Mouse (Mus musculus) intestine, postnatal 0 days (tissue): ENCODE measurements at regions not wholly inside any gene's neighbourhood (a gene's known extent, or its start where the extent isn't known, plus 50 kb on each side); places are given as distances from the start of the nearest gene placed in this dataset.

Experiments used
- ATAC-seq: fragments of 200-750 bp; cut with Nextera tagmentation; 2 replicates; pipeline ENCODE4 v1.8.0; 2017; ENCODE audit warnings: mild to moderate bottlenecking, moderate TSS enrichment, moderate library complexity
- H3K27ac ChIP-seq: fragments of 300-500 bp; sonication (generic); 2 replicates; pipeline ENCODE4 v1.5.1; 2014; ENCODE audit warnings: mild to moderate bottlenecking, low read depth, low read length, moderate library complexity
- H3K27me3 ChIP-seq: fragments of 300-500 bp; sonication (generic); replicated peaks from 2 replicates; pipeline ENCODE4 v1.6.1; 2014; ENCODE audit warnings: low read length, mixed read lengths; ENCODE audit not compliant: control insufficient read depth, insufficient read depth
- H3K36me3 ChIP-seq: fragments of 300-500 bp; sonication (generic); 2 replicates; pipeline ENCODE4 v1.6.1; 2014; ENCODE audit warnings: mild to moderate bottlenecking, moderate library complexity; ENCODE audit not compliant: control insufficient read depth, insufficient read depth
- H3K4me1 ChIP-seq: fragments of 300-500 bp; sonication (generic); replicated peaks from 2 replicates; pipeline ENCODE4 v1.6.1; 2014; ENCODE audit warnings: antibody characterized with exemption, low read length, mixed read lengths; ENCODE audit not compliant: control insufficient read depth, insufficient read depth
- H3K4me2 ChIP-seq: fragments of 300-500 bp; sonication (generic); replicated peaks from 2 replicates; pipeline ENCODE4 v1.6.1; 2014; ENCODE audit warnings: low read depth, mild to moderate bottlenecking, moderate library complexity
- H3K4me3 ChIP-seq: fragments of 300-500 bp; sonication (generic); 2 replicates; pipeline ENCODE4 v1.5.1; 2014; ENCODE audit warnings: low read depth, low read length
- H3K9ac ChIP-seq: fragments of 300-500 bp; sonication (generic); 2 replicates; pipeline ENCODE4 v1.6.1; 2014; ENCODE audit warnings: mild to moderate bottlenecking, low read depth, low read length
- H3K9me3 ChIP-seq: fragments of 300-500 bp; sonication (generic); 2 replicates; pipeline ENCODE4 v1.6.1; 2016; ENCODE audit warnings: mixed run types; ENCODE audit not compliant: control insufficient read depth
- CTCF ChIP-seq: sonication (generic); IDR thresholded peaks from 2 replicates; pipeline ENCODE4 v1.5.1; 2016; ENCODE audit warnings: low read depth, mild to moderate bottlenecking, control low read depth, antibody characterized with exemption, moderate library complexity
- WGBS: fragments of 180-500 bp; shearing (Covaris S2); extraction: QIAGEN DNeasy Blood & Tissue Kit; methylation state at CpG from one replicate; pipeline ENCODE4 v1.1.7; 2014; 5-methylcytosine and 5-hydroxymethylcytosine counted together

DNA sequence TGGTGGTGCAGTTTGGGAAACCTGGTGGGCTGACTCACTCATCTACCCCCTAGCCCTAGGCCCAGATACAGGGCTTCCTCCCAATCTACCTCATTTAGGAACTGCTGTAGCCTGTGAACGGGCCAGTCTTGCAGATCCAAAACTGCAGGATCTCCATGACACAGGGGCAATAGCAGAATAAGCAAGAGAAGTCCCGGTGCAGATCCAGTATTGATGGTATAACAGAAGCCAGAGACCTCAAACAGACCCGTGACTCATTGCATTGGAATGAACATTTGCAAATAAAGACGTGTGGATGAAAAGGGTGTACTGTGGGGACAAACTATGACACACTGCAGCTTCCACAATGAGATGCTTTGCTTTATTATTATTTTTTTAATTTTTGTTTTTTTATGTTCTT is 106.6 kb upstream of the Ptbp2 start:
- ATAC-seq, result no peak

DNA sequence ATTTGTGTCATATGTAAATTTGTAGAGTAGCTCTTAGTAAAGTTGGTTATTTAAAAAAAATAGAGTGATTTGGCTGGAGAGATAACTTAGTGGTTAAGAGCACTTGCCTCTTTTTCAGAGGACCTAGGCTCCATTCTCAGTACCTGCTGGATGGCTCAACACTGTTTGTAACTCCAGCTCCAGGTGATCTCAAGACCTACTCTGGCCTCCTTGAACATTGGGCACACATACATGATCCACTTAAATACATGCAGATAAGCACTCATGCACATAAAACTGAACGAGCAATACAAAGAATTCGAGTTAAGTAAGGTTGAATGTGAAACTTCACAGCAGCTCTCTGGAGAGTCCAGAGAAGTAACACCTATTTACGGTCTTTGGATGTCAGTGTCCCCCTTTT is 104.2 kb upstream of the Ptbp2 start:
- Histone ChIP-seq H3K4me3 (no peak overlapping the region), H3K9me3 (peaks cover 7% of the 10 kb centered on the region; the same call in 1 of the 2 replicates), H3K9ac (no peak overlapping the region)

More for the DNA sequence above, 106.6 kb upstream of the Ptbp2 start:
- H3K4me2 ChIP-seq, result no peak overlapping the region
- H3K36me3 ChIP-seq, result no peaks in the 10 kb centered on the region
- no peak overlapping the region for H3K27ac ChIP-seq
- 29% methylated on average over 4 of the region's 4 CpGs for WGBS
- H3K9me3 ChIP-seq, result peaks cover 7% of the 10 kb centered on the region; the same call in 1 of the 2 replicates
- H3K4me3 ChIP-seq, result no peak overlapping the region
- H3K9ac ChIP-seq, result no peak overlapping the region
- TF ChIP-seq CTCF, result no peak
- H3K27me3 ChIP-seq, result no peaks in the 10 kb centered on the region
- H3K4me1 ChIP-seq, result no peaks in the 10 kb centered on the region

DNA sequence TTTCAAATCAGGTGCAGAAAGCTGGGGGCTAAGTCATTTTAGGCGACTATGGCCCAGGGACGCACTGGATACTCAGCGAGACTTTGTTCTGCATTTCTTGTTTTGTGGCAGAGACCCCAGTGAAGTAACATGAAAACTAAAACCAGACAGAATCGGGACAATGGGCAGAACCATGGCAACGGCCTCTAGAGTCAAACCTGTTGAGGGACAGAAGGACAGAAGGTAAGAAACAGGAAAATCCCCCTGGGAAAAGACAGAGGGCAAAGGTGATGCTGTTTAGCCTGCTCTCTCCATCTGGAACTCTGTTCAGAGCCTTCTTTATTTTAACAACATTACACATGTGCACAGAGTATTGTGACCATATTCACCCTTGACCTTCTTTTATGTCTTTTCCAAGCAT is 92.1 kb upstream of the Ptbp2 start:
- no peaks in the 10 kb centered on the region for H3K9me3 ChIP-seq

More for the DNA sequence above, 104.2 kb upstream of the Ptbp2 start:
- H3K36me3 ChIP-seq, result no peaks in the 10 kb centered on the region
- 86% methylated on average over 3 of the region's 3 CpGs for WGBS
- no peak for TF ChIP-seq CTCF
- H3K4me1 ChIP-seq, result no peaks in the 10 kb centered on the region
- no peak for ATAC-seq
- H3K4me2 ChIP-seq, result no peak overlapping the region
- H3K27me3 ChIP-seq, result no peaks in the 10 kb centered on the region
- no peak overlapping the region for H3K27ac ChIP-seq

DNA sequence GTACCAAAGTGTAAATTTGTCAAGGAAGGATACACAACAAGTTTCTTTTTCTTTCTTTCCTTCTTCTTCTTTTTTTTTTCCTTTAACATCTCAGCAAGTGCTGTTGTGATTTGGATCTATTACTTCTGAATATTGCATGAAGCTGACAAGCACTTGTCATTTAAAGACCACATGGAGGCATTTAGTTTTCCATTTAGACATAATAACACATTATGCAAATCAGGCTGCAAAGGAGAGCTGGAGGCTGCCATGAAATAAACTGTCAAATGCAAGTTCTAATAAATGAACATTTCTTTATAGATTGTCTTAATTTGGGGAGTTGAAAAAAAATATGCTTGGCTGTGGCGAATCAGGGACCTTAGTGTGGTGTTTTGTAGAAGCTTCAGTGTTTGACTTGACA is 90.8 kb upstream of the Ptbp2 start:
- Histone ChIP-seq H3K9me3 (no peaks in the 10 kb centered on the region), H3K27ac (no peak overlapping the region), H3K36me3 (no peaks in the 10 kb centered on the region), H3K4me1 (no peaks in the 10 kb centered on the region), H3K4me3 (no peak overlapping the region), H3K9ac (no peak overlapping the region), H3K27me3 (no peaks in the 10 kb centered on the region), H3K4me2 (no peak overlapping the region)
- no peak for ATAC-seq
- no peak for TF ChIP-seq CTCF
- 84% methylated on average over 1 of the region's 1 CpGs for WGBS

More for the DNA sequence above, 92.1 kb upstream of the Ptbp2 start:
- 94% methylated on average over 5 of the region's 5 CpGs for WGBS
- Histone ChIP-seq H3K9ac (no peak overlapping the region), H3K4me3 (no peak overlapping the region), H3K4me1 (no peaks in the 10 kb centered on the region), H3K4me2 (no peak overlapping the region), H3K36me3 (no peaks in the 10 kb centered on the region), H3K27ac (no peak overlapping the region), H3K27me3 (no peaks in the 10 kb centered on the region)
- no peak for ATAC-seq
- TF ChIP-seq CTCF, result no peak

DNA sequence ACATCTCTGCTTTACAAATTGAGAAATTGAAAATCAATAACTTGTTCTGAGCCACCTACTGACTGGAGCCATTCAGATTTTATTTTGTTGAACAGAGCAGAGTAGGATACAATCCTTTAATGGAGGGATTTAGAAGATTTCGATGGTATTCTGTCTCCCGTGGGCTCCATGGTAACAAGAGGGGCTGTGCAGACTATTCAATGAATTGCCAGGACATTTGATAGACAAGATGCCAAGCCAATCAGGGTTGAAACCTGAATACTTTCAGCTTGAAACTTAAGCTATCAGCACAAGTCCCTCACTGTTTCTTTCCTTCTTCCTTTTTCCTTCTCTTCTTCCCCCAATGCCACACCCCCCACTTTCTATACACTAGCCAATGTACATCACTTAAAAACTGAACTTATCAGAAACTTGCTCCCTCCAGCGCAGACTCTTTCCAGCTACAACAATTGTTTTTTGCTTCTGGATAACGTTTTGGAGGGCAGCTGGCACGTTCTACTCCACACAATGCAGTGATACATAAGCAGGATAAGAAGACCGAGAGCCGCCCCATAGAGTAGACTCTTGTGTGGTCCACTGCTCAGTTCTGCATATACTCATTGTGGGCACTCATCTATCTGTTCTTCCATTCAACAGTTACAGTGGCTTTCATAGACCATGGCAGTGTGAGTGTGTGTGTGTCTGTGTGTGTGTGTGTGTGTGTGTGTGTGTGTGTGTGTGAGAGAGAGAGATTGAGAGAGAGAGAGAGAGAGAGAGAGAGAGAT is 78.1 kb upstream of the Ptbp2 start:
- Histone ChIP-seq H3K27ac (no peak overlapping the region), H3K4me2 (no peak overlapping the region), H3K4me1 (no peaks in the 10 kb centered on the region), H3K9me3 (no peaks in the 10 kb centered on the region), H3K4me3 (no peak overlapping the region), H3K9ac (no peak overlapping the region), H3K27me3 (no peaks in the 10 kb centered on the region), H3K36me3 (no peaks in the 10 kb centered on the region)
- no peak for TF ChIP-seq CTCF
- WGBS, result 80% methylated on average over 7 of the region's 7 CpGs
- ATAC-seq, result no peak
